Mouse (Mus musculus) thymus, postnatal 0 days (tissue): Measurements from ENCODE around the gene Slc5a6. TPM values are rescaled to one million over a fixed set of nuclear protein-coding genes. Genes with fewer than 3 reads are reported as not detected.

Source experiments
- DNase-seq: peaks from one replicate; pipeline ENCODE4 v3.0.0-alpha.2; 2015; ENCODE audit warnings: low spot score
- polyA plus RNA-seq: library from polyadenylated mRNA; unstranded; fragments of >200 nt; fragmentation: Nextera tagmentation; extraction: Ambion mirVana; gene quantifications from 2 replicates; pipeline ENCODE4 v1.2.1, GENCODE M21; 2015

The Slc5a6 gene
- 7.0 and 8.7 TPM in 2 replicates for polyA plus RNA-seq

DNA sequence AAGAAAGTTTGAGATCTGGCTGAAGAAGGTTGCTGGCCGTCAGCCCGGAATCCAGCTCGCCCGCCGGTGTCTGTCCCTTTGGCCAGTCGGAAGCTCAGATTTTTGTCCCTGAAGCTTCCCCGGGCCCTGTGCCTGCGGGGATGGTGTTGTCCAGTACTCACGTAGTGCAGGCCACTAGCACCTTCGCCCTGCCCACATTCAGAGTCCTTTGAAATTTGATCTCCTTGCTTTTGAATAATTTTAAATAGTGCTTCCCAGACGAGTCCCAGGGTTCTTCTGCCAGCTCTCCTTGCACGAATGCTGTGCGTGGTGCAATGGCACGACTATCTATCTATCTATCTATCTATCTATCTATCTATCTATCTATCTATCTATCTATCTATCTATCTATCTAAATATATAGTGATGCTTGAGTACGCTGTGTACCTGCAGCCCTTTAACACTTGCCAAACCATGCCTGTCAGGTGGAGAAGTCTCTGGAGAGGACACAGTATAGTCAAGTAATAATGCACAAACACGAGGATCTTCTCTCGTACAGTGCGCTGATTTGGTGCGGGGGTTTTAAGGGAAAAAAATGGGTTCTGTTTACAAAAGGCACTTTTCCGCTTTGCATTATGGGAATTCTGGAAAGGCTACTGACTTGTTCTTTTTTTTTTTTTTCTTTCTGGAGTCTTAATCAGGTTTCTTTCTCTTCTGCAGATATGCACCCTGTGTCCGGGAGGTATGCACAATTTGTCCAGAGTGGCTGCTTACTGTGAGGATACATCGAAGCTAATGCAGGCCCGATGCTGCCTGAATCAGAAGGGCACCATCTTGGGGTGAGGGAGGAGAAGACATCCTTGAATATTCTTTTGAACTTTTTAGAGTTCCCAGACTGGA, at the start of gene Slc5a6:
TSS of gene Slc5a6 (minus strand) at position 162 of the 879 bp plus-strand sequence.
- peak; percentile 65 for DNase-seq

GRCm38 (mm10) chr5:31095711-31096480, 47.2 kb upstream of the Slc5a6 start:
- no peak for DNase-seq

DNA sequence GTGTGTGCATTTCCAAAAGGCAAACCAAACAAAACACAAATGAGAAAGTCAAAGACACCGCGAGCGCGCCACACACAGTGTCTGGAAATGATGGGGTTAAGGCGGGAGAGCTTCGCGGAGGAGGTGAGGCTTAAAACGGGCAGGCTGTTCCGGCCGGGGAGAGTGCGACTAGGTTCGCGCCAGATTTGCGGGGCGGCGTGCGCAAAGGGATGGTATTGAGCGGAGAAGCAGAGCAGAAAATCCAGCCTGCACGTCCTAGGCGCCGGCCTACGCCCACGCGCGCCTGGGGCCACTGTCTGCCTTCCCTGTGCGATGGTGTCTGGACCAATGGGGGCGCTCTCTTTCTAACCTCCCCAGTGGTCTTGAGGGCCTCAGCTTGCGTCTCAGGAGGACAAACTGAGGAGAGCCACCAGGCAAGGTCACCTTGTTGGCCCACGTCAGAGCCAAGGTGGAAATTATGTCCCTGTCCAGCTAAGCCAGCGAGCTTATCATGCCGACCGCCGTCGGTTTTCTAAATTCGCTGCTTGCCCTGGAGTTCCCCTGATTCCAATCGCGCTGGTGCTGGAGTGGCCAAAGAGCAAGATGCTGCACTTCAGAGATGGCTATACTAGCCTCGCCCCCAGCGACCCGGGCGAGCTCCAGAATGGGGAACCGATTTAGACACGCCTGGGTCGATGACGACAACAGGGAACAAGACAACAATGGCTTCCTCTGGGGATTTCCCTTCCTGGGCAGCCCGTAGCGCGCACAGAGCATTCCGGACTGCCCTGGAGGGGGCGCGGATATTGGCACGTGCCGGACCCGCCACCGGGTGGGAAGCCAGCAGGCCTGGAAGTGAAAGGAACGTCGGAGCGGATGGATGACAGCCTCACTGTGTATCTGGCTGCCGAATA, 46.3 kb upstream of the Slc5a6 start:
- peak; percentile 18 for DNase-seq

- peak; percentile 35 for DNase-seq
These were observed 45.5 kb upstream of the Slc5a6 start for GRCm38 (mm10) chr5:31094100-31094798.

DNA sequence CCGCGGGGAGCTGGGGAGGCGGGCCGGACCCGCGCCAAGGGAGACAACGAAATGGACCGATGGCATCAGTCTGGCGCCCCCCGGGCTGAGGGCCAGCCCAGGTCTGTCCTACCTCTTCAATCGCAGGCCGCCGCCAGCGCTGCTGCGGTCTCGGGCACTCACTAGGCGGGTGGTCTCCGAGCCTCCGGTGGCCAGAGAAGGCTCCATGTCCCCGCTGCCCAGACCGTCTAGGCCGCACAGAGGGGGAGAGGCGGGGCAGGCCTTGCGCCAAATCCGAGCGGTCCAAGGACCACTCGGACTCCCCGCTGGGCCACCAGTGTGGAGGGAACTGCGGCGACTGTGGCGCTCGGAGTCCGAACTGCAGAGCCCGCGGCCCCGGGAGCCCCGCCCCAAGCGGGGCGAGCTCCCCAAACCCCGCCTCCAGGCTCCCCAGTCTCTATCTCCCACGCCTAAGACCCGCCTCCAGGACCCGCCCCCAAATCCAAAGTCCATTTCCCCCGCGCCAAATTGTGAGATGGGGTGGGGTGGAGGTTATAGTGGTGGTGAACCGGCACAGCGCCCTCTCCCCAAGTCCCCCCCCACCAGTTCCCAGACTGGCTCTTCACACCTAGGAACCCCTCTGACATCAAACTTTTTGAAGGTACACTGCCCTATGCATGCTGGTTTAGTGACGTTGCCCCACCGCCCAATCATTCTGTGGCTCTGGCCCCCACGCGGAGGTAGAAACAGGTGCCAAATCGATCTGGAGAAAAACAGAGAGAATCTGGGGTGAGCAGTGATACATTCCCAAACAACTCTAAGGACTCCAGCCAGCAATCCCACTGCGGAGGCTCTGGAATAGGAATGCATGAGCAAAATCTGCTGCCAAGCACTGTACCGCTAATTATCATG, 44.7 kb upstream of the Slc5a6 start:
- peak; percentile 37 for DNase-seq

- no peak for DNase-seq
These were observed 43.7 kb upstream of the Slc5a6 start for GRCm38 (mm10) chr5:31092231-31092975.

DNA sequence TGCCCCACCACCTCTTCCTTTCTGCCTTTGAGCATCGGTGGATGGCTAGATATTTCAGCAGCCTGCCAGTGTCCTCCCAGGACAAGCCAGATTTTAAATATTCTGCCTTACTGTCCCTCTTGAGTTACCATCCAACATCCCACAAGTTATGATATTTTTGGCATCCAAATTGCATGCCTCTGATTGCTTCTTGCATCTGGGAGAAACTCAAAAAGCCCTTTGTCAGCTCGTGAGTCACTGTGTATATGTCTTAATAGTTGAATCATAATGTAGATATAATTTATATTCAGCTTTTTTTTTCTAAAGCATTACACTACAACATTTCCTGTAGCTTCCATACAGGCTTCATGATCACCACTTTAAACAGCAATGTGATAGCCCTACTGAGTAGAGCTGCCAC, 38.4 kb upstream of the Slc5a6 start:
- no peak for DNase-seq

GRCm38 (mm10) chr5:31086606-31087005, 37.9 kb upstream of the Slc5a6 start:
- DNase-seq = no peak

DNA sequence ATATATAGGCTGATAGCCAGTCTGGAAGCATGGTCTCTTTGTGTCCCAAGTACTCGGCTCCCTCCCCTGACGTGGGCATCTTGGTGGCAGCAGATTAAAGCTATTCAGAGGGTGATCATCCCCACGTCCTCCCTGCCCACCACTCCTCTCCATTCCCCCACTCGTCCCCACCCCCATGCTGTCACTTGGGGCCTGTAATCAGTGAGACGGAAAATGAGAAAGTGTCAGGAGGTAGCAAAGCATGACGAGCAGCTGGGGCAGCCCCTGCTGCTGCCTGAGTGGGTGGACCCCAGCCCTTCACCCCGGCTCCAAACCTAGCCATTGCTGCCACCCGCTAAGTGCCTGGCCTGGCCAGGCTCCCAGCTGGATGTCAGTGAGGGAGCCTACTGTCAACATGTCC, 35.2 kb upstream of the Slc5a6 start:
- no peak for DNase-seq

GRCm38 (mm10) chr5:31082935-31083625, 34.4 kb upstream of the Slc5a6 start:
- DNase-seq = no peak

DNA sequence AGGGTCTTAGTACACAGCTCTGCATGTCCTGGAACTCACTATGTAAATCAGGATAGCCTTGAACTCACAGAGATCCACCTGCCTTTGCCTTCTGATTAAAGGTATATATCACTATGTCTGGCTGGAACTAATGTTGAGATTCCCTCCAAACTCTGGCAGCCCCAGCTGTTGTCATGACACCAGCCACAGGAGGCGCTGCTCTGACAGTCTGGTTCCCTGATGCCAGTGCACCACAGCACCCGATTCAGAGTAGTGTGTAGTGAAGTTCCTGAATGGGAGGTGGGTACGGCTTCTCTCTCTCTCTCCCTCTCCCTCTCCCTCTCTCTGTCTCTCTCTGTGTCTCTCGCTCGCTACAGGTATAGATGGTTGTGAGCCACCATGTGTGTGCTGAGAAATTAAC, 33.6 kb upstream of the Slc5a6 start:
- DNase-seq = peak; percentile 61

GRCm38 (mm10) chr5:31081386-31081785, 32.7 kb upstream of the Slc5a6 start:
- peak; percentile 53 for DNase-seq

DNA sequence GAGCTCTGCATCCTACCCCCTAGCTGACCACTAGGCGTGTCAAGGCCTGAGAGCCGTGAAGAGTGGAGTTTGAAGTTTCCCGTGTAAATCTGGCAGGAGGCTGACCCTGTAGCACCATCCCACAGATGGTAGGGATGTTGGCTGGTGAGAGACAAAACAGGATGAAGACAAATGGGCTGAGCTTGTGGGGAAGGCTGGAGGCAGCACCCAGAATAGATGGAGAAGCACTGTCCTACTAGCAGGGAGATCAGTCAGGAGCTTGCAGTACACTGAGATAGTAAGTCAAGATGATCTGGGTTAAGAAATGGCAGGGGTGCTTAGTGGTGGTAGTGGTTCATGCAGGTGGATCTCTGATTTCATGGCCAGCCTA, 32.1 kb upstream of the Slc5a6 start:
- DNase-seq = no peak

- no peak for DNase-seq
These were observed 31.5 kb upstream of the Slc5a6 start for GRCm38 (mm10) chr5:31080059-31080794.

- no peak for DNase-seq
These were observed 27.6 kb upstream of the Slc5a6 start for GRCm38 (mm10) chr5:31076346-31076745.

DNA sequence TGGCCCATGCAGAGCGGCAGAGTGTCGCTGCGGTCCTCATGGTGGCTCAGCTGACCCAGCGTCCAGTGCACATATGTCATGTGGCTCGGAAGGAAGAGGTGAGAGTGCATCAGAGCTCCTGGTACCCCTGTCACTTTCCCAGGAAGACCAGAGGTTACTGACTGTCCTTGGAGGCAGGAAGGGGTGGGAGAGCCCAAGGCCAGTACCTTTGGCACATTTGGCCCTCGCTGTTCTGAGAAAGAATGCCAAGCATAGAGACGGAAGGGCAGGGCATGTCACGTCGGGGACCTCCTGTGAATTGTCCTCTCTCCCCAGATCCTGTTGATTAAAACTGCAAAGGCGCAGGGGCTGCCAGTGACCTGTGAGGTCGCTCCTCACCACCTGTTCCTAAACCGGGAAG, 24.5 kb upstream of the Slc5a6 start:
- no peak for DNase-seq

DNA sequence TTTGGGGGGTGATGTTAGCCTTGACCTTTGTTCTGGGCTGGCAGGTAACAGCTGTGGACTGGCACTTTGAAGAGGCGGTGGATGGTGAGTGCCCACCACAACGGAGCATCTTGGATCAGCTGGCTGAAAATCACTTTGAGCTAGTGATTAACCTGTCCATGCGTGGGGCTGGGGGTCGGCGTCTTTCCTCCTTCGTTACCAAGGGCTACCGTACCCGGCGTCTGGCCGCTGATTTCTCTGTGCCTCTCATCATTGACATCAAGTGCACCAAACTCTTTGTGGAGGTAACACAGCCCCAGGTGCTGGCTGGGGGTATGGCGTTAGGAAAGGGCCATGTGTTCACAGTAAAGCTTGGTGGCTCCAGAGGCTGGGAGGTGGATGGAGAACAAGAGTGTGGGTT, 23.1 kb upstream of the Slc5a6 start:
- no peak for DNase-seq

DNA sequence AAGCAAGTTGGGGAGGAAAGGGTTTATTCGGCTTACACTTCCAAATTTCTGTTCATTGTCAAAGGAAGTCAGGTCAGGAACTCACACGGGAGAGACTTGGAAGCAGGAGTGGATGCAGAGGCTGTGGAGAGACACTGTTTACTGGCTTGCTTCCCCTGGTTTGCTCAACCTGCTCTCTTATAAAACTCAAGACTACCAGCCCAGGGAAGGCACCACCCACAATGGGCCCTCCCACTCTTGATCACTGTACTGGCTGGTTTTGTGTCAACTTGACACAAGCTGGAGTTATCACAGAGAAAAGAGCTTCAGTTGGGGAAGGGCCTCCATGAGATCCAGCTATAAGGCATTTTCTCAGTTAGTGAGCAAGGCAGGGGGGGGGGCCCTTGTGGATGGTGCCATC, 22.3 kb upstream of the Slc5a6 start:
- no peak for DNase-seq
